Mouse (Mus musculus) CH12.LX (cell line): ENCODE measurements around the gene Cemip2.

Source experiments
- CTCF ChIP-seq, 2 experiments: IDR thresholded peaks in 1 of 2; conservative IDR thresholded peaks in 1 of 2; 2 replicates each; pipeline ENCODE4 v1.5.1; 2011 to 2012; ENCODE audit warnings: low read depth in 2 of 2, low read length in 2 of 2, improper control_type of control experiment in 1 of 2, inconsistent platforms in 1 of 2, mild to moderate bottlenecking in 1 of 2, moderate library complexity in 1 of 2
- EP300 ChIP-seq: IDR thresholded peaks from 2 replicates; pipeline ENCODE4 v1.6.1; 2011; ENCODE audit warnings: low read length, improper control_type of control experiment
- JUND ChIP-seq: conservative IDR thresholded peaks from 2 replicates; pipeline ENCODE4 v1.6.1; 2011; ENCODE audit warnings: low read depth, low read length, improper control_type of control experiment
- MEF2A ChIP-seq: IDR thresholded peaks from 2 replicates; pipeline ENCODE4 v1.6.1; 2014; ENCODE audit warnings: low read depth, mild to moderate bottlenecking, inconsistent platforms, low read length, improper control_type of control experiment, borderline replicate concordance
- MYC ChIP-seq: IDR thresholded peaks from 2 replicates; pipeline ENCODE4 v1.6.1; 2011; ENCODE audit warnings: low read depth, mild to moderate bottlenecking, improper control_type of control experiment, low read length
- NELFE ChIP-seq: IDR thresholded peaks from 2 replicates; pipeline ENCODE4 v1.6.1; 2011; ENCODE audit warnings: low read depth, low read length, improper control_type of control experiment
- POLR2A ChIP-seq: IDR thresholded peaks from 2 replicates; pipeline ENCODE4 v1.6.1; 2011; ENCODE audit warnings: low read depth, mild to moderate bottlenecking, improper control_type of control experiment, low read length
- SMC3 ChIP-seq: IDR thresholded peaks from 2 replicates; pipeline ENCODE4 v1.6.1; 2011; ENCODE audit warnings: low read depth, low read length, improper control_type of control experiment
- TBP ChIP-seq: conservative IDR thresholded peaks from 2 replicates; pipeline ENCODE4 v1.6.1; 2011; ENCODE audit warnings: low read depth, low read length, improper control_type of control experiment
- TCF12 ChIP-seq: IDR thresholded peaks from 2 replicates; pipeline ENCODE4 v1.6.1; 2014; ENCODE audit warnings: low read depth, mild to moderate bottlenecking, inconsistent platforms, low read length, improper control_type of control experiment
- USF1 ChIP-seq: IDR thresholded peaks from 2 replicates; pipeline ENCODE4 v1.6.1; 2014; ENCODE audit warnings: low read depth, mild to moderate bottlenecking, inconsistent platforms, low read length, improper control_type of control experiment

- TF ChIP-seq MYC (no peak), CTCF (conservative IDR thresholded peaks at IDR 0.05 in 1 of 2, IDR thresholded peaks at IDR 0.05 in 1 of 2; ENCODE audit: low read depth in 2 of 2, low read length in 2 of 2) (no peak), JUND (no peak), MEF2A (no peak), USF1 (no peak), NELFE (no peak), EP300 (no peak), POLR2A (no peak), TCF12 (no peak), TBP (no peak), SMC3 (no peak)
Measured at GRCm38 (mm10) chr19:21883053-21883452, 104.9 kb downstream of the Cemip2 start.
